Mouse (Mus musculus) C2C12 (cell line): Measurements from ENCODE around the gene Treml1.

Experiments used
- CEBPB ChIP-seq: IDR thresholded peaks from one replicate; pipeline ENCODE4 v1.6.1; 2011; ENCODE audit warnings: low read depth, mild to moderate bottlenecking, control low read depth, moderate library complexity
- CTCF ChIP-seq: IDR thresholded peaks from one replicate; pipeline ENCODE4 v1.5.1; 2011; ENCODE audit not compliant: control insufficient read depth, insufficient read depth, insufficient read length
- MAX ChIP-seq: IDR thresholded peaks from one replicate; pipeline ENCODE4 v1.6.1; 2011; ENCODE audit warnings: mild to moderate bottlenecking, control low read depth
- MYOG ChIP-seq: IDR thresholded peaks from one replicate; pipeline ENCODE4 v1.6.1; 2011; ENCODE audit not compliant: control insufficient read depth, insufficient read length; ENCODE audit errors: extremely low read depth

DNA sequence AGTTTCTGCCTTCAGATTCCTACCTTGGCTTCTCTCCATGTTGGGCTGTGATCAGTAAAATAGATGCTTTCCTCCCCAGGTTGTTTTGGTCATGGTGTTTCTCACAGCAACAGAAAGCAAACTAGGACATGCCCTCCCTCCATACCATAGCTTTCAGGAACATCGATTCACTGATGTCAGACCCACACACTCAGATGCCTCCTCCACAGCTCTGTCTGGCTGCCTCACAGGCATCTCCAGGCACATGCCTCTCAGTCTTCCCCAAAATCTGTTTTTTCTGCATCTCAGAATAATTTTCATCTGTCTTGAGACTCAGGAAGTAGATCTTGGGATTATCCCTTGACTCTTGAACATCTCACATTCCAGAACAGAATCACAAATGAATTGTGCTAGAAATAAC, 16.4 kb downstream of the Treml1 start:
- no peak for TF ChIP-seq CTCF
- TF ChIP-seq MYOG = no peak
- no peak for TF ChIP-seq MAX
- no peak for TF ChIP-seq CEBPB
